Mouse (Mus musculus) adrenal gland, postnatal 10 days (tissue): ENCODE data around the gene Fsd1. TPM values are rescaled to one million over a fixed set of nuclear protein-coding genes. Genes with fewer than 3 reads are reported as not detected.
A peak's percentile ranks its signal among the peaks of the same experiment; 100 is the strongest.

Source experiments
- DNase-seq: peaks from one replicate; pipeline ENCODE4 v3.0.0; 2021; ENCODE audit warnings: mixed read lengths
- total RNA-seq, 2 experiments: library from RNA; stranded (reverse); gene quantifications; 2 replicates each; pipeline ENCODE4 v1.2.3; 2021

Fsd1 gene
- total RNA-seq, 2 experiments from 2014 or later, result 1.4 to 3.7 TPM

DNA sequence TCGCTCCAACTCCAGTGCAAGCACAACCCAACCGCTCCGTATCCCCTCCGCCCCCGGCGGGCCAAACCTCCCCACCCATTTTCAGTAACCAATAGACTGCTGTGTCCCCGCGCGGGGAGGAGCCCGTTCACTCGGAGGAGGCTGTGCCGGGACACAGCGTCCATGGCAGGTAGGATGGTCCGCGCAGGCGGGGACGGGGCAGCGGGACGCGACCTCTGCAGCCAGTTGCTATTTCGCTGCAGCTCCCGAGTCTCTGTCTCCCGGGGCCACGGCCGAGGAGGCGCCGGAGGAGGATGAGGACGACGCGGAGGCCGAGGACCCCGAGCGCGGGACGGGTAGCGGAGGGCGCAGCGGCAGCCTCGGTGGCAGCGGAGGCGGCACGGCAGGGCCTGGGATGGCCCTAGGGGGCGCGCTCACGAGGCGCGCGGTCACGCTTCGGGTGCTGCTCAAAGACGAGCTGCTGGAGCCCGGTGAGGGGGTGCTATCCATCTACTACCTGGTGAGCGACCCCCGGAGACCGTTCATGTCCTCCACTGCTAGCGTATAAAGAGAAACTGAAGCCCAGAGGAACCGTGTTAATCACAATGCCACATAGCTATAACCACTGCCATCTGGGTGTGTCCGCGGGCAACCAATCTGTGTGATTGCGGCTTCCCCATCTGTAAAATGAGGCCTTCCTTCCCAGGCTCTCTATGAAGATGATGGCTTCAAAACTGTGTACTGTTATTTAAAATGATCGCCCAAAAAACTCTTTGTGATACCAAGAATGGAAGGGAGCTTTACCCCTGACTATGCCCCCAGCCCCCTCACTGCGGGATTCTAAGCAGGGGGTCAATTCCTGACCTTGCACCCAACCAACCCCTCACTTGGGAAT lies 23.0 kb downstream of the Fsd1 start:
- DNase-seq, result peak; percentile 96

GRCm38 (mm10) chr17:56009962-56010240 lies 23.6 kb downstream of the Fsd1 start:
- no peak for DNase-seq

- DNase-seq, result no peak
These were observed 23.9 kb downstream of the Fsd1 start for GRCm38 (mm10) chr17:56010255-56010654.

DNA sequence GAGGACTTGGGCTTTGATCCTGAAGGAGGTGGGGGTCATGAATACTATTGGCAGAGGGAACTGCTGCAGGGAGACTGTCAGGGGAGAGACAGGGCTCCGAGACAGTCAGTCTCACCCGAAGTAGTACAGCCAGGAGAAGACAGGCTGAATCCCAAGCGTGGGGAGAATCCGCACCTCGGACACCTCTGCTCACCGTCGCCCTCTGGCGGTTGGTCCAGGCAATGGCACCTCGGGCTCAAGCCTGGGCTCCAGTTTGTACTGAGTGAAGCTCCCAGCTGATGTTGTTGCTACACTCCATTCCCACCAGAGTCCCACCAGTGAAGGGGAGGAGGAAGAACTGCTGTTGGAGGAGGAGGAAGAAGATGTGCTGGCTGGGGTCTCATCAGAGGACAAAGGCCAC lies 24.4 kb downstream of the Fsd1 start:
- DNase-seq, result peak; percentile 92

GRCm38 (mm10) chr17:56011441-56011840 lies 25.1 kb downstream of the Fsd1 start:
- DNase-seq, result no peak

DNA sequence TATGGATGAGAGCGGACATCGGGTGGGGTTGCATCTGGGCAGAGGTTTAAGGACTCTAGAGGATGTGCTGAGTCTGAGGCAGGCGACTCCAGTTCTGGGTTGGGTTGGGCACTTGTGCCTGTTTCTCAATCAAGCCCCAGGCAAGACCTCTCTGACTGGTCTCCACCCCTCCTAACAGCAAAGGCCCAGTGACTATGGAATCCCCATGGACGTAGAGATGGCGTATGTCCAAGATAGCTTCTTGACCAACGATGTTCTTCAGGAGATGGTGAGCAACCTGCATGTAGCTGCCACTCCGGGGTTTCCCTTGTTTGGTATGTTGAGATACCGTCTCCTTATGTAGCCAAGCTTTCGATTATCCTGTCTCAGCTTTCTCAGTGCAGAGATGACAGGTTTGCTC lies 29.0 kb downstream of the Fsd1 start:
- DNase-seq, result no peak

GRCm38 (mm10) chr17:56016382-56016781 lies 30.1 kb downstream of the Fsd1 start:
- no peak for DNase-seq

- no peak for DNase-seq
These were observed 30.8 kb downstream of the Fsd1 start for GRCm38 (mm10) chr17:56016793-56017785.

DNA sequence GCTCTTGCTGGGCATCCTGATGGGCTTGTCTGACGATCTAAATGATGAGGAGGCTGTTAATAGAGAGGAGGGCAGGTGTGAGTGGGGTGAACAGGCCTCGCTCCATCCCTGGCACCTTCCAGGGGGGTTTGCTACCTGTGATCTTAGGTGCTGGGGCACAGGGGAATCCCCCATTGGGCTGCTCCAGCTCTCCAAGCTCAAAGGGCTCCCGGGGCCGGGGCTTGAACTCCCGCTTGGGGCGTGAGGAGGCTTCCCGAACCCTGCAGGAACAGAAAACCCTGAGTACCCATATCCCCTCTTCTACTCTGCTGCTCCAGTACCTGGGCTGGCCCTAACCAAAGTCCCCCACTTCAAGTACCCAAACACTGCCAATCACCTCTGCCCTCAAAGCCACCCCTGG lies 31.5 kb downstream of the Fsd1 start:
- DNase-seq, result no peak

DNA sequence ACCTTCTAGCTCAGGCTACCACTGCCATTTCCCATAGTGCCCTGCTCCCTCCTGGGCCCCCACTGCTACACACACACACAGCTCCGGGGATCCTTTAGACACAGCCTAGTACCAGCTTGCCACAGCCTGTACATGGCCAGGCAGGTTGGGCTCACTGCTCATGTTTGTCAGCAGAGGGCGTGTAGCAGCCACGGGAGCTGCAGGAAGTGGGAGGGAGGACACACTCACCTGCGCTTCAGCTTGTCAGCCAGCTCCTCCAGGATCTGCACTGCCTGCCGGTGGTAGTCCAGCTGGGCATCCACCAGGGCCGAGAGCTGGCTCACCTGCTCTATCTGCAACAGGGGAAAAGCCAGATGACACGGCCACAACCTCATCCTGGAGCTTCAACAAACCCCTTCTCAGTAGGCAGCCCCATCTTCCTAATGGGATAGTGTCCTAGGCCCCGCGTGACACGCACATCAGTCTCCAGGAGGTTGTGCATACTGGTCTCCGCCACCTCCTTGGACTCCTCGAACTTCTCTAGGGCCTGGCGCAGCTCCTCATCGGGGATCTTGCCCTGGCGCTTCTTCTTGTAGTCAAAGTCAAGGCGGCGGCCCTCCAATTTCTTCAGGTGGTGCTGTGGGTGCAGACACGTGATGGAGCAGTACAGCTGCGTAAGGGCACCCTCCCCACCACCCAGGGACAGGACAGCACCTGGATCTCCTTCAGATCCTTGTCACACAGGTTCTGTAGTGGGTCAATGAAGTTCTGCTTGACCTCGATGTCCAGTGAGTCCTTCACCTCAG lies 32.2 kb downstream of the Fsd1 start:
- peak; percentile 74 for DNase-seq

DNA sequence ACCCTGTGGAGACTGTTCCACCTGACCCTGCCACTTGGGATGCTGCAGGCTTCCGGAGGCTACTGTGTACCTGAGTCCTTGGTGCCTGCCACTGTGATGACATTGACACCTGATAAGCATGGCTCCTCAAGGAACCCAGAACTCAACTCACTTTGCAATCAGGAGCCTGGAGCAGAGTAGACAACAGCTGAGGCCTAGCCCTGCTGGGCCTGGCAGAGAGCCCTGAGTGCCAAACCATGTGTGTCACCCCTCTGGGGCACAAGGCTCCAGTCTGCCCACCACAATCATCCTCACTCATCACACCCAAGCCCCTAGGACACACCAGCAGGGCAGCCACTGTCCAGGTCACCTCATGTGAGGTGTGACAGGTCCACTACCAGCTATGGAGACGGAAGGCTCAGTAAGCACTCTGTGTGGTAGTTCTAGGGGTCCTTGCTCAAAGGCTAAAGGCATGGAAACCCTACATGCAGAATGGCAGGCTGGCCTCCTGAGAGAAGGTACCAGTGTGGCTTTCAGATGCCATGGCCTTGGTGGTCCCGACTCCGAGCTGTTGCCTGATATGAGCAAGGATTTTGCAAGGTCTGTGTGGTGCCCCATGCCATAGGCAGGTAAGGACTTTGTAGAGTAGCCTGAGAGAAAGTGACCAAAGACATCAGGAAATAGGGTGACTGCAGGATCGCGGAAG lies 34.2 kb downstream of the Fsd1 start:
- DNase-seq, result no peak

DNA sequence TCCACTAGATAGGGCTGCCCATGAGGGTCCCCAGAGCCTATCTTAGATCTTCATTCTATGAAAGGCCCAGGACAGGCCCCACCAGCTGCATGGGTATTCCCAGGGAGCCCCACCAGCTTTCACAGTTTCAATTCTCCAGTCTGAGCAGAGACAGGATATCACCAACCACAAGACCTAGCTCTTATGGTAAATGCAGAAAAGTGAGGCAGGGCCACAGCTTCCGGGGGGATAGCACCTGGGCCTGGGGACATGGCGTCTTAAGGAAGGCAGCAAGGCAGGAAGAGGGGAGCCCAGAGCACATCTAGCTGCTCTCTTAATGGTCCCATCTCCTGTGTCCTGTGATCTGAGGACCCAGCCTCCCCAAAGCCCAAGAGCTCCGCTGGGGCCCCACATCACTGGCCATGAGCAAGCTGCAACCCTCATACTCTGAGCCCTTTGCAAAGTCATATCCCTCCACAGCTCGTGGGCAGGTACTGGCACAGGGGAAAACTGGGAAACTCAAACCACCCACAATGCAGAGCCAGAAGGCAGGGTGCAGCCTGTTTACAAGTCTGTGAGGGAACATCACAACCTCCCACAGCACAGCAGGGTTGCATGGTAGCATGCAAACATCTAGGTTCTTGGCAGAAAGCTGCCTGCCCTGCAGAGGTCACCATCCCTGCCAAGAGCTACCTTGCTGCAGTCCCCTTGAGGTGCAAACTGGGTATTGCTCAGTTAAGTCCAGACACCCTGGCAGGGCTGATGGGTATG lies 35.0 kb downstream of the Fsd1 start:
- no peak for DNase-seq

DNA sequence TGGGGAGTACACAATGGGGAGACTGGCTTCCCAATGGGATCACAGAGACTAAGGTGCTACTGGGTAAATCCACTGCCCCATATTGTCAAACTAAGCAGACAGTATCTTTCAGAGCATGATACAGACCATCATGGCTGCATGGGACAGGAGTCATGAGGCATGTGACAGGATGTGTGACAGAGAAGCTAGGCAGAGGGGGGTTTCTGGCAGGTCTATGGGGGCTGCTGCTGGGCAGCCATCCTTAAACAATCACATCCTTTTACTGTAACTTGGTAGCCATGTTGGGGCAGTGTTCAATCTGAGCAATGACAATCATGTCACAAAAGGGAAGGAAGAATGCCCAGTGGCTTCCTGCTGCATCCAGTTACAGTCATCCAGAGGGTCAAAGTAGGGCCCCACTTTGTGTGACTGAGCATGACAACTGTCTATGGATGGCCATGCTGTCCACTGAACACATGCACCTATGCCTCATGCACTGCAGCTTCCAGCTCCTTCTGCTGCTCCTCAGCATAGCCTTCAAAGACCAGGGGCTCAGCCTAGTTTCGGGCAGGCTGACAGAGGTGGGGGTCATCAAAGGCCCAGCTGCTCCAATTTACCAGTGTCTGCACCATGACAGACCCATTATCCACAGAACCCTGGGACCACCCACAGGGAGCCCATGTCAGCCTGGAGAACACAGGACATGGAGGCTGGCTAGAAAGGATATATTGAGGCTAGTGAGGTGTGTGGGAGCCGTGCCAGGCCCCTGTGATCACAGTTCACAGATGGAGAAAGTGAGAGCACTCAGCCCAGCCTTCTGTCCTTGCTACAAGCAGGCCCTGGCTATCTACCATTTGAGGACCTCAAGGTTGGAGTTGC lies 36.1 kb downstream of the Fsd1 start:
- no peak for DNase-seq

DNA sequence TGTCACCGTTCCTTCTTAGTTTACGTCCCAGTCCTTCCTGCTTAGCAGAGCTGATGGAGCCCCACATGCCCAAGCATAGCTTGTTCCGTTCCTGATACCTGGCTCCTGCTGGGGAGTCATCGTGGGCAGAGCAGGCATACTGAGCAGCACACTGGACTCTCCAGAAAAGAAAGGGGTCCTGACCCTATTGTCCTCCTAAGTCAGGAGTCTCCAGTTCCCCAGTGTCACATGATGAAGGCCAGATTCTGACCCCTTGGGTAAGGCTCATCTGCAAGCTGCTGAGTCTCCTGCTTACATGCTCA lies 36.6 kb downstream of the Fsd1 start:
- no peak for DNase-seq

DNA sequence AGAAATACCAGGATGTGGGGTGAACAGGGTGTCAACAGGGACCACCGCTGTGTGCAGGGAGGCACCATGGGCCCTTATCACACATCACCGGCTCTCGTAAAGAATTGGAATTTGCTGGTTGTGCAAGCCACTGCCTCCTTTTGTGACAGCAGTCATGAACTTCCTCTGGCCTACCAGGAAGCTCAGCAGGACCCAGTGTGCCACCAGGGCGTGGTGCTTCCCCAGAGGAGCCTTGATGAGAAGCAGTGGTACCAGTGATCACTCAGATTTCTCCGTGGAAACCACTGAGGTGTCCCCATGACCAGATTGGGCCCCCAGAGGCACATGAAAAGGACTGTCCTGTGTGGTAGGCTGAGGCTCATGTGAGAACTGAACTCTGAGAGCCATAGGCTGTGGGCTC lies 37.1 kb downstream of the Fsd1 start:
- no peak for DNase-seq

GRCm38 (mm10) chr17:56024476-56024875 lies 38.2 kb downstream of the Fsd1 start:
- no peak for DNase-seq

DNA sequence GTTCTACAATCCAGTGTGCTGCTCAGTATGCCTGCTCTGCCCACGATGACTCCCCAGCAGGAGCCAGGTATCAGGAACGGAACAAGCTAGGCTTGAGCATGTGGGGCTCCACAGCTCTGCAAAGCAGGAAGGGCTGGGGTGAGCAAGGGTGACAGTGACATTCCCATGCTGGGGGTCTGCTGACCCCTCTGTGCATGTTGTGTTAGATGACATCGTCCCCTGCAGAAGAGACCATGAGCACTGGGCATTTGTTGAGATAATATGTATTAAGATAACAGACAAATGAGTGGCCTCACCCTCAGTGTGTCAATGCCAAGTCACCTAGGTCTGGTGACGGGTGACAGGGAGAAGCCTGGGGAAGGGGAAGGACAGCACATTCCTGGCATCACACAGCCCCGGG lies 38.6 kb downstream of the Fsd1 start:
- no peak for DNase-seq

DNA sequence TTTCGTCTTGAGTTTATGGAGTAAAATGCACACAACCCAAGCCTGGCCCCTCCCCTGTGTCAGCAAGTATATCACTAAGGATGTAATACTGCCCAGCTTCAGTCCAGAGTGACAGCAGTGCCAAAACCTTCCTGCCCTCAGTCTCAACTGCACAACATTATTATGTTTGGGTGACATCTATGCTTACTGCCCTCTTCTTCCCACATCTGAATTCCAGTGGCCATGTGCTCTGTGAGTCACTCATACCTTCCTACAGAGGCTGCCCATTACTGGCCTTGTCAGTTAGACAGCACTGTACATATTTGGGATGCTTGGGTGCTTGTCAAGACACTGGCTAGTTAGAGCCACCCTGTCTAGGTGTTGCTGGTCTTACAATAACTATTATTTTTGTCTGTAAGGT lies 40.0 kb downstream of the Fsd1 start:
- peak; percentile 17 for DNase-seq

GRCm38 (mm10) chr17:56026881-56027280 lies 40.6 kb downstream of the Fsd1 start:
- DNase-seq, result peak; percentile 50

GRCm38 (mm10) chr17:56027801-56028441 lies 41.6 kb downstream of the Fsd1 start:
- DNase-seq, result peak; percentile 49
